Mouse (Mus musculus): Measurements from ENCODE around the gene Vwa8.

- TF ChIP-seq CTCF (IDR thresholded peaks at IDR 0.05; ENCODE audit: extremely low read depth, insufficient read length, insufficient replicate concordance, low read depth, low read length) (no peak), POLR2A (IDR thresholded peaks at IDR 0.05; ENCODE audit: low read depth, low read length) (no peak)
These were observed 237.2 kb downstream of the Vwa8 start for GRCm38 (mm10) chr14:79086006-79086405.

Measured in small intestine, adult 2 months (tissue).